Mouse (Mus musculus): ENCODE results near the gene Srrm4. TPM values are rescaled to one million over a fixed set of nuclear protein-coding genes. Genes with fewer than 3 reads are reported as not detected.

The Srrm4 gene
- polyA plus RNA-seq, 1 experiment from 2014 or later = 0.58 TPM

DNA sequence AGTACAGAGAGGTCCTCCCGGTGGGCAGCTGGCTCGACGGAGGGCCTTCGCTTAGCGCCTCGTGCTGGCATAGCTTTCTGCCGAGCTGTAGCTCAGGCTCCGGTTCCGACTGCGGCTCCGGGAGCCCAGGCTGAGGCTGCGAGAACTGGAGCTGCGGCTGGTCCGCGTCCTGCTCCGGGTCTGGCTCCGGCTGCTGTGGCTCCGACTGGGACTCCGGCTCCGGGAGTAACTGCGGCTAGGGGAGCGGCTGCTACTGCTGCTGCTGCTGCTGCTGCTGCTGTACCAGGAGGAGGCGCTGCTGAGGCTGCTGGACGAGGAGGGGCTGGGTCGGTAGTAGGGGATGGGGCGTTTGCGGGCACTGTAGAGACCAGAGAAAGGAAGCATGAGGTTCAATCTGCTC lies 147.1 kb downstream of the Srrm4 start:
- Histone ChIP-seq H3K4me3 (ENCODE audit: low read length) (no peak overlapping the region), H3K4me1 (replicated peaks; ENCODE audit: control insufficient read depth, insufficient read depth, low read length) (peaks cover 18% of the 10 kb centered on the region), H3K9ac (ENCODE audit: low read length) (no peak overlapping the region), H3K27ac (ENCODE audit: low read length) (no peak overlapping the region), H3K27me3 (ENCODE audit: control insufficient read depth, insufficient read depth, low read depth, low read length) (no peaks in the 10 kb centered on the region), H3K4me2 (ENCODE audit: low read depth, low read length) (no peak overlapping the region), H3K9me3 (ENCODE audit: control insufficient read depth, low read length) (no peaks in the 10 kb centered on the region), H3K36me3 (ENCODE audit: control insufficient read depth, insufficient read depth, low read length) (no peaks in the 10 kb centered on the region)
- WGBS = 59% methylated on average over 27 of the region's 27 CpGs
- ATAC-seq (ENCODE audit: low read depth) = no peak

DNA sequence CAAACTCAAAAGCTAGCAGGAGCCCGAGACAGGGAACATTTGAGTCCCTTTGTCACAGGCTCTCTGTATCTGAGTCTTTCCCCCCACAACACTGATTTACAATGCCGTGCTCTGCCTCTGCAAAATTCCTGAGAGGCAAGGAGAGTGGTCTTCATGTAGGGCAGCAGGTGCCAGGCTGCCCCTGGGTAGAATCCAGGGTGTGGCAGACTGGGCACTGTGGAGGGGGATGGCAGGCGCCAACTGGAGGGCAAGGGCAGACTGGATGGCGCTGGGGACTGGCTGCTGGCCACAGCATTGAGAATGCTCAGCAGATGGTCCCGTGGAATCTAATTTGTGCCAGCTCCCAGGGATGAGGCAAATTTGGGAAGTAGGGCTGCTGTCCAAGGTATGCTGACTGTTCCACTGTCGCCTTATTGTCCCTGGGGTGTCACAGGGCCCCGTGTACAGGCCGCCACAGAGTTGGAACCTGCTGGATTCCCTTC lies 148.1 kb downstream of the Srrm4 start:
- no peak for ATAC-seq (ENCODE audit: low read depth)
- WGBS = 77% methylated on average over 8 of the region's 8 CpGs
- no peak overlapping the region for H3K27ac ChIP-seq (ENCODE audit: low read length)

DNA sequence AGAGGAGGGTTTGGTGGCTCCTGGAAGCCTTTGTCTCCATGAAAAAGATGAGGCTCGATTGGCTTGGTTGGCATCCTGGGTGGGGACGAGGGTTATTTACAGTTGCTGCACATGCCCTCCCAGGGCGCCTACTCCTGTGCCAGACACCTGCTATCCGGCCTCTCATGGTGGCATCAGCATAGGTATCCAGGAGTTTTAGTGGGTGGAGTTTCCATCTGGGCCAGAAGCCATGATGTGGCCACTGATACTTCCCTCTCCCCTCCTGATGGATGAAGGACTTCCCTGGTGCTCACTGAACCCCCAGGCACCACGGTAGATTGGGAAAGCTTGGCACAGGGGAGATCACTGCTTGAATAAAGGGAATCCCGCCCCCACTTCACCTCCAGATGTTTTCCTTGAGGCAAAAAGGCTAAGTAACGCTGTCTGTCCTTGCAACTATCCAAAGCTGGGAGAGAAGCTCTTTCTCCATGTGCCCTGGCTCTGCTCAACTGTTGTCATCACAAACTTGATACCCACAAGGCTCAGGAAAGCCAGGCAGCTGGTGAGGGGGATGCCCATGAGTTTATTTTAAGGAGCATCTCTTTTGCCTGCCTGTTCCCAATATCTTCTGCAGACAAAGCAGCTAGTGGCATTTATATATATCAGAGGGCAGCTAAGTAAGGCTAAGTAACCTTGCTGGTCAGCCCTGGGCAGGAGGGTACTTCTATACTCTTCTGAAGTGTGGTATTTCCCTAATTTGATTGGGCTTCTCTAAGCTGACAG lies 148.7 kb downstream of the Srrm4 start:
- Histone ChIP-seq H3K36me3 (ENCODE audit: control insufficient read depth, insufficient read depth, low read length) (no peaks in the 10 kb centered on the region), H3K4me1 (replicated peaks; ENCODE audit: control insufficient read depth, insufficient read depth, low read length) (peaks cover 6% of the 10 kb centered on the region; the same call in 1 of the 2 replicates), H3K9ac (ENCODE audit: low read length) (no peak overlapping the region), H3K9me3 (ENCODE audit: control insufficient read depth, low read length) (no peaks in the 10 kb centered on the region), H3K27ac (ENCODE audit: low read length) (no peak overlapping the region), H3K4me3 (ENCODE audit: low read length) (no peak overlapping the region), H3K27me3 (ENCODE audit: control insufficient read depth, insufficient read depth, low read depth, low read length) (no peaks in the 10 kb centered on the region), H3K4me2 (ENCODE audit: low read depth, low read length) (no peak overlapping the region)
- WGBS = 57% methylated on average over 7 of the region's 7 CpGs
- ATAC-seq (ENCODE audit: low read depth) = no peak

More for the DNA sequence above, 148.1 kb downstream of the Srrm4 start:
- no peaks in the 10 kb centered on the region for H3K27me3 ChIP-seq (ENCODE audit: control insufficient read depth, insufficient read depth, low read depth, low read length)
- H3K9ac ChIP-seq (ENCODE audit: low read length) = no peak overlapping the region
- H3K9me3 ChIP-seq (ENCODE audit: control insufficient read depth, low read length) = no peaks in the 10 kb centered on the region
- no peak overlapping the region for H3K4me3 ChIP-seq (ENCODE audit: low read length)
- H3K4me1 ChIP-seq (replicated peaks; ENCODE audit: control insufficient read depth, insufficient read depth, low read length) = peaks cover 10% of the 10 kb centered on the region; the same call in 1 of the 2 replicates
- H3K36me3 ChIP-seq (ENCODE audit: control insufficient read depth, insufficient read depth, low read length) = no peaks in the 10 kb centered on the region
- no peak overlapping the region for H3K4me2 ChIP-seq (ENCODE audit: low read depth, low read length)

DNA sequence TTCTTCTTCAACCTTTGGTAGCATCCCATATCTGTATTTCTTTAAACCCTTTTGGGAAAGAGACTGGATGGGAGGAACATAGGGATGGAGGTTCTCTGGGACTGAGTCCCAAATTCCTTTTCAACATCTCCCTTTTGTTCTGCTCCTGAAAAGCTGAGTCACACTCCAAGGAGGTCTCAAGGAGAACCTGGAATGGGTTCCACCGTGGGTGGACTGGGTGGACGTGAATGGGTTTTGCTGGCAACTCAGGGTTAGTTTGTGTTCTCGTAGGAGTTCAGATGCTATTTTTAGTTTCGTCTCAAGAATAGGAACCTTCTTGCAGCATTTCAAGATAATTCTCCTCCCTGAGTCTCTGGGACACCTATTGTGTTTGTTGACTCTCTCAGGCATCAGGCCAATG lies 151.4 kb downstream of the Srrm4 start:
- ATAC-seq (ENCODE audit: low read depth) = no peak
- no peak overlapping the region for H3K27ac ChIP-seq (ENCODE audit: low read length)
- H3K27me3 ChIP-seq (ENCODE audit: control insufficient read depth, insufficient read depth, low read depth, low read length) = no peaks in the 10 kb centered on the region
- no peak overlapping the region for H3K4me2 ChIP-seq (ENCODE audit: low read depth, low read length)
- 62% methylated on average over 4 of the region's 4 CpGs for WGBS
- no peak overlapping the region for H3K4me3 ChIP-seq (ENCODE audit: low read length)
- H3K9me3 ChIP-seq (ENCODE audit: control insufficient read depth, low read length) = no peaks in the 10 kb centered on the region
- H3K36me3 ChIP-seq (ENCODE audit: control insufficient read depth, insufficient read depth, low read length) = no peaks in the 10 kb centered on the region
- H3K9ac ChIP-seq (ENCODE audit: low read length) = no peak overlapping the region
- no peaks in the 10 kb centered on the region for H3K4me1 ChIP-seq (replicated peaks; ENCODE audit: control insufficient read depth, insufficient read depth, low read length)

DNA sequence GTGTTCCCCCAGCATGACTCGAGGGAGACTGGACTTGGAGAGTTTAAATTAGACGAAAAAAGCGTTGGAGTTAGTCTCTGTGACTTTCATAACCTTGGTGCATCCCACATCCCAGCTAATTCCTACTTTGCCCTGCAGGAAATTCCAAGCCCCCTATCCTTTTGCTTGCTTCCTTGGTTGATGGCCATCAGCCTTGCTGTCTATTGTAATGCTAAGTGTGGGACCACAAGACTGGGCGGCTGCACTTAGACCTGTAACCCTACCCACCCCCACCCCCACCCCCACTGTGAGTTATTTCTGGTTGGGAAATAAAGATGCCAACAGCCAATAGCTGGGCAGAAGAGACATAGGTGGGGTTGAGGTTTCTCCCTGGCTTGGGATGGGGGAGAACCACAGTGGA lies 153.3 kb downstream of the Srrm4 start:
- Histone ChIP-seq H3K4me1 (replicated peaks; ENCODE audit: control insufficient read depth, insufficient read depth, low read length) (no peaks in the 10 kb centered on the region), H3K27me3 (ENCODE audit: control insufficient read depth, insufficient read depth, low read depth, low read length) (no peaks in the 10 kb centered on the region), H3K27ac (ENCODE audit: low read length) (no peak overlapping the region), H3K9ac (ENCODE audit: low read length) (no peak overlapping the region), H3K9me3 (ENCODE audit: control insufficient read depth, low read length) (no peaks in the 10 kb centered on the region), H3K4me2 (ENCODE audit: low read depth, low read length) (no peak overlapping the region), H3K4me3 (ENCODE audit: low read length) (no peak overlapping the region), H3K36me3 (ENCODE audit: control insufficient read depth, insufficient read depth, low read length) (no peaks in the 10 kb centered on the region)
- ATAC-seq (ENCODE audit: low read depth) = no peak
- WGBS = 63% methylated on average over 4 of the region's 4 CpGs

DNA sequence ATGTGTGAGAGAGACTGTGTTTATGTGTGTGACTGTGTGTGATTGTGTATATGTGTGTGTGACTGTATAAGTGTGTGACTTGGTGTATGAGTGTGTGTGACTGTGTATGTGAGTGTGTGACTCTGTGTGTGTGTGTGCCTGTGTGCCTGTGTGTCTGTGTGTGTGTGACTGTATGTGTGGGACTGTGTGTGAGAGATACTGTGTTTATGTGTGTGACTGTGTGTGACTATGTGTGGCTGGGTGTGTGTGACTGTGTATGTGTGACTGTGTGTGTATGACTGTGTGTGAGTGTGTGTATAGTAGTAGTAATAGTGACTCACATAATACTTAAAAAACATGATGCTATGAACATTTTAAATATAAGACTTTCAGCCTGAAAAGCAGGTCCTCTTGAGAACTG lies 155.5 kb downstream of the Srrm4 start:
- H3K27me3 ChIP-seq (ENCODE audit: control insufficient read depth, insufficient read depth, low read depth, low read length) = no peaks in the 10 kb centered on the region
- H3K9me3 ChIP-seq (ENCODE audit: control insufficient read depth, low read length) = no peaks in the 10 kb centered on the region
- ATAC-seq (ENCODE audit: low read depth) = no peak
- H3K4me3 ChIP-seq (ENCODE audit: low read length) = no peak overlapping the region
- H3K4me2 ChIP-seq (ENCODE audit: low read depth, low read length) = no peak overlapping the region
- H3K36me3 ChIP-seq (ENCODE audit: control insufficient read depth, insufficient read depth, low read length) = no peaks in the 10 kb centered on the region
- H3K4me1 ChIP-seq (replicated peaks; ENCODE audit: control insufficient read depth, insufficient read depth, low read length) = no peaks in the 10 kb centered on the region
- H3K27ac ChIP-seq (ENCODE audit: low read length) = no peak overlapping the region
- H3K9ac ChIP-seq (ENCODE audit: low read length) = no peak overlapping the region

DNA sequence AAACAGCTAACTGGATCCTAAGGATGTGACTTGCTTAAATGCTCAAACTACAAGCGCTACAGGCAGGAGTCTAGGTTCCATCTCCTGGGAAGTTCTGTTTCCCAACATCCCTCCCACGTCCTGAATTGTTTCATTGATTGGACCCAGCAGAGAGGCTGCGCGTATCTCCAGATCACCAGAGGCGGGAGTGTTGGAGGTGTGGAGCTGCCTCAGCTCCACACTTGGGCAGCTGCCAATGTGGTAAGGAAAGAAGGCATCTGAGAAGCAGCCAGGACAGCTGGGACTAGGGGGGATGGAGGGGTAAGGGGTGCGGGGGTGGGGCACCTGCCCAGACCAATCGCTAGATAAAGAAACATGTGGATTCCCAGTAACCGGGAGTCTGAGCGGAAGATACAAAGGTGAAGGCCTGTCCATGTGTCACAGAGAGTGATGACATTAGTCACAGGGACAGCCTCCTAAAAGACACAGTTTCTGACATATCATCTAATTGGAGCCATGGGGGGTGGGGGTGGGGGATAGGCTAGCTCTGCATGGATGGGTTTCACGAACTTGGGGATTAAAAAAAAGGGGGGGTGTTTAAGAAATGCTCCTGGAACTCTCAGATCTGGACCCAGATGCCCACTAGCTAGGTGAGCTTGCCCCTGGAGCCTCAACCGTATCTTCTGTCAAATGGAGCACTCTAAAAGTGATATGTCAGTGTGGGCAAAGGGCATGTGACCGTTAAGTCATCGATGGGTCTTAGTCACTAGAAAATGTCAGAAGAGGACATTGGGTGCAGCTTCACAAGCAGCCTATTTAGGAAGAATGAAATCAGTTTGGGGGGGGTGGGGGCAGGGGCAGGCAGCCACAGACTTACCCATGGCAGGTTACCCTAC lies 156.4 kb downstream of the Srrm4 start:
- Histone ChIP-seq H3K4me3 (ENCODE audit: low read length) (no peak overlapping the region), H3K36me3 (ENCODE audit: control insufficient read depth, insufficient read depth, low read length) (no peaks in the 10 kb centered on the region), H3K4me1 (replicated peaks; ENCODE audit: control insufficient read depth, insufficient read depth, low read length) (no peaks in the 10 kb centered on the region), H3K27me3 (ENCODE audit: control insufficient read depth, insufficient read depth, low read depth, low read length) (no peaks in the 10 kb centered on the region), H3K4me2 (ENCODE audit: low read depth, low read length) (no peak overlapping the region), H3K9ac (ENCODE audit: low read length) (no peak overlapping the region), H3K9me3 (ENCODE audit: control insufficient read depth, low read length) (no peaks in the 10 kb centered on the region), H3K27ac (ENCODE audit: low read length) (no peak overlapping the region)
- 51% methylated on average over 13 of the region's 13 CpGs for WGBS
- ATAC-seq (ENCODE audit: low read depth) = no peak

DNA sequence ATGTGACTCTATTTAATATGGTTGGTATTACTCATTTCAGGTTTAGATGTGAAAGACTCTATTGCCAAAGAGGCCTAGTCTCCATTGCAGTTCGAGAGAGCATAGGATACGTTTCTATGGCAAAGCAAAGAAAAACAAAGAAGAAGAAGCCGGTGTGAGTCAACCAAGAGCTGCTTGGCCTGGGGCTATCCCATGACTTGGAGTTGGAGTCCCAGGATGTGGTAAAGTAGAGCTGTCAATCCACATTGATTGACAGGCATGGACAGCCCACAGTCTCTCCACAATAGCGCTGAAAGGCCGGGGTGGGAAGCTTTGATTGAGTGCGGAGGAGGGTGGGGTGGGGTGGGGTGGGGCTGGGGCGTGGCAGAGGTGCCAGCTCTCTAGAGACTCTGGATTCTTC lies 158.7 kb downstream of the Srrm4 start:
- H3K27ac ChIP-seq (ENCODE audit: low read length) = no peak overlapping the region
- H3K36me3 ChIP-seq (ENCODE audit: control insufficient read depth, insufficient read depth, low read length) = no peaks in the 10 kb centered on the region
- no peaks in the 10 kb centered on the region for H3K9me3 ChIP-seq (ENCODE audit: control insufficient read depth, low read length)
- H3K4me2 ChIP-seq (ENCODE audit: low read depth, low read length) = no peak overlapping the region
- no peaks in the 10 kb centered on the region for H3K4me1 ChIP-seq (replicated peaks; ENCODE audit: control insufficient read depth, insufficient read depth, low read length)
- H3K4me3 ChIP-seq (ENCODE audit: low read length) = no peak overlapping the region
- no peak overlapping the region for H3K9ac ChIP-seq (ENCODE audit: low read length)
- ATAC-seq (ENCODE audit: low read depth) = no peak
- H3K27me3 ChIP-seq (ENCODE audit: control insufficient read depth, insufficient read depth, low read depth, low read length) = no peaks in the 10 kb centered on the region
- 57% methylated on average over 7 of the region's 7 CpGs for WGBS

DNA sequence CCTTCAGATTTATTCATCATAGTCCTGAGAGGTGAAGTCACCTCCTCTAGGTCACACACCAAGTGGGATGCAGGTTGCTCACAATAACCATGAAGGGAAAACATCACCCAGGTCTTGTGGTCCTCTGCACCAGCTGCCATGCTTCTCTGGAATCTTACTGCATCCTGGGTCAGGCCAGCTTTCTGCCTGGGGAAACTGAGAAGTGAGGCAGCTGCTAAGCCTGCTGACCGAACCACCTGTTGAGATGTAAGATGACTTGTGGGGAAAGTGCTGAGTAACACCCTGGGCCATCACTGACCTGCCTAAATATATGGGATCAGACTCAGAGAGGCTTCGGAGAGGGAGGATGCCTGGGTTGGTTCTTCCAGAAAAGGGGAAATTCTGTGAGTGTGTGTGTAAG lies 164.9 kb downstream of the Srrm4 start:
- 85% methylated on average over 2 of the region's 2 CpGs for WGBS
- Histone ChIP-seq H3K36me3 (ENCODE audit: control insufficient read depth, insufficient read depth, low read length) (no peaks in the 10 kb centered on the region), H3K4me2 (ENCODE audit: low read depth, low read length) (no peak overlapping the region), H3K27me3 (ENCODE audit: control insufficient read depth, insufficient read depth, low read depth, low read length) (no peaks in the 10 kb centered on the region), H3K9ac (ENCODE audit: low read length) (no peak overlapping the region), H3K9me3 (ENCODE audit: control insufficient read depth, low read length) (no peaks in the 10 kb centered on the region), H3K4me1 (replicated peaks; ENCODE audit: control insufficient read depth, insufficient read depth, low read length) (peaks cover 8% of the 10 kb centered on the region), H3K27ac (ENCODE audit: low read length) (no peak overlapping the region), H3K4me3 (ENCODE audit: low read length) (no peak overlapping the region)
- ATAC-seq (ENCODE audit: low read depth) = no peak

Measured in lung, embryonic 16.5 days (tissue).